Mouse (Mus musculus) testis, postnatal 10 days (tissue): Measurements from ENCODE around the gene Serinc1.
"Not testable (repeated sequence)": the region's sequence is repeated elsewhere in the genome, so short reads cannot be mapped to it uniquely, and the experiment has no call there.

ENCODE experiments used
- DNase-seq: peaks from one replicate; pipeline ENCODE4 v3.0.0; 2021; ENCODE audit warnings: low spot score

Gene Serinc1

GRCm38 (mm10) chr10:57532218-57533101, at the start of gene Serinc1:
TSS of gene Serinc1 (minus strand) at chr10:57532530.
- DNase-seq = peak; percentile 94

GRCm38 (mm10) chr10:57576721-57577120, 44.4 kb upstream of the Serinc1 start:
- no peak for DNase-seq

- DNase-seq = no peak
Observed at GRCm38 (mm10) chr10:57572130-57572529, 39.8 kb upstream of the Serinc1 start.

GRCm38 (mm10) chr10:57571211-57571730, 38.9 kb upstream of the Serinc1 start:
- DNase-seq = peak; percentile 59

GRCm38 (mm10) chr10:57569023-57569931, 36.9 kb upstream of the Serinc1 start:
- no peak for DNase-seq

- DNase-seq = no peak
Observed at GRCm38 (mm10) chr10:57566221-57566620, 33.9 kb upstream of the Serinc1 start.

- DNase-seq = no peak
Observed at GRCm38 (mm10) chr10:57557597-57557996, 25.3 kb upstream of the Serinc1 start.

- DNase-seq = no peak
Observed at GRCm38 (mm10) chr10:57553719-57554118, 21.4 kb upstream of the Serinc1 start.

- DNase-seq = no peak
Observed at GRCm38 (mm10) chr10:57549631-57550030, 17.3 kb upstream of the Serinc1 start.

- DNase-seq = not testable (repeated sequence)
Observed at GRCm38 (mm10) chr10:57543890-57544289, 11.6 kb upstream of the Serinc1 start.

- no peak for DNase-seq
Observed at GRCm38 (mm10) chr10:57531616-57532217, 613 bp downstream of the Serinc1 start.

GRCm38 (mm10) chr10:57531076-57531475, 1.3 kb downstream of the Serinc1 start:
- DNase-seq = no peak

GRCm38 (mm10) chr10:57526469-57526868, 5.9 kb downstream of the Serinc1 start:
- DNase-seq = no peak

- DNase-seq = no peak
Observed at GRCm38 (mm10) chr10:57515278-57515677, 17.1 kb downstream of the Serinc1 start.

GRCm38 (mm10) chr10:57514616-57515015, 17.7 kb downstream of the Serinc1 start:
- DNase-seq = no peak

GRCm38 (mm10) chr10:57499414-57500156, 32.7 kb downstream of the Serinc1 start:
- DNase-seq = no peak

- no peak for DNase-seq
Observed at GRCm38 (mm10) chr10:57492050-57492449, 40.3 kb downstream of the Serinc1 start.

- DNase-seq = no peak
Observed at GRCm38 (mm10) chr10:57488591-57488990, 43.7 kb downstream of the Serinc1 start.

GRCm38 (mm10) chr10:57487201-57487600, 45.1 kb downstream of the Serinc1 start:
- no peak for DNase-seq

- DNase-seq = peak; percentile 89
Observed at GRCm38 (mm10) chr10:57486542-57487071, 45.7 kb downstream of the Serinc1 start.
